Mouse (Mus musculus) kidney, postnatal 0 days (tissue): ENCODE measurements around the gene Gmcl1. TPM values are rescaled to one million over a fixed set of nuclear protein-coding genes. Genes with fewer than 3 reads are reported as not detected.

Source experiments
- ATAC-seq: fragments of 200-750 bp; cut with Nextera tagmentation; replicated peaks from 2 replicates; pipeline ENCODE4 v1.8.0; 2017; ENCODE audit warnings: low read depth, moderate number of reproducible peaks, moderate TSS enrichment, moderate library complexity; ENCODE audit not compliant: low FRiP score
- DNase-seq: peaks from one replicate; pipeline ENCODE4 v3.0.0-alpha.2; 2016; ENCODE audit warnings: low spot score
- H3K27ac ChIP-seq: fragments of 300-500 bp; sonication (generic); 2 replicates; pipeline ENCODE4 v1.5.1; 2014; ENCODE audit warnings: mild to moderate bottlenecking
- H3K27me3 ChIP-seq: fragments of 300-500 bp; sonication (generic); 2 replicates; pipeline ENCODE4 v1.6.1; 2014; ENCODE audit warnings: low read length, mixed read lengths; ENCODE audit not compliant: insufficient read depth
- H3K36me3 ChIP-seq: fragments of 300-500 bp; sonication (generic); 2 replicates; pipeline ENCODE4 v1.6.1; 2014; ENCODE audit warnings: low read length, mixed read lengths; ENCODE audit not compliant: insufficient read depth
- H3K4me1 ChIP-seq: fragments of 300-500 bp; sonication (generic); replicated peaks from 2 replicates; pipeline ENCODE4 v1.6.1; 2014; ENCODE audit warnings: antibody characterized with exemption, low read length, mixed read lengths; ENCODE audit not compliant: insufficient read depth
- H3K4me2 ChIP-seq: fragments of 300-500 bp; sonication (generic); 2 replicates; pipeline ENCODE4 v1.6.1; 2014; ENCODE audit warnings: mild to moderate bottlenecking, low read length, moderate library complexity, mixed read lengths
- H3K4me3 ChIP-seq: fragments of 300-500 bp; sonication (generic); replicated peaks from 2 replicates; pipeline ENCODE4 v1.5.1; 2014; ENCODE audit warnings: low read depth, low read length
- H3K9ac ChIP-seq: fragments of 300-500 bp; sonication (generic); 2 replicates; pipeline ENCODE4 v1.6.1; 2014; ENCODE audit warnings: low read depth, low read length
- H3K9me3 ChIP-seq: fragments of 300-500 bp; sonication (generic); replicated peaks from 2 replicates; pipeline ENCODE4 v1.6.1; 2016; ENCODE audit warnings: low read length, inconsistent platforms, mixed read lengths
- CTCF ChIP-seq: IDR thresholded peaks from 2 replicates; pipeline ENCODE4 v1.5.1; 2016; ENCODE audit warnings: antibody characterized with exemption, low read depth, mild to moderate bottlenecking, moderate library complexity
- WGBS: fragments of 180-500 bp; shearing (Covaris S2); extraction: QIAGEN DNeasy Blood & Tissue Kit; methylation state at CpG from one replicate; pipeline ENCODE4 v1.1.7; 2014; 5-methylcytosine and 5-hydroxymethylcytosine counted together
- polyA plus RNA-seq: library from polyadenylated mRNA; unstranded; fragments of >200 nt; fragmentation: Nextera tagmentation; extraction: Ambion mirVana; gene quantifications from 2 replicates; pipeline ENCODE4 v1.2.1, GENCODE M21; 2015

Gene Gmcl1
- polyA plus RNA-seq, 1 experiment from 2014 or later = 28.4 TPM

GRCm38 (mm10) chr6:86747171-86747570, 14.0 kb upstream of the Gmcl1 start:
- H3K4me3 ChIP-seq = no peak overlapping the region
- H3K36me3 ChIP-seq = no peaks in the 10 kb centered on the region
- H3K9ac ChIP-seq = no peak overlapping the region
- H3K4me2 ChIP-seq = no peak overlapping the region
- DNase-seq (peak; percentile 85), ATAC-seq (no peak)
- peak; percentile 94 for TF ChIP-seq CTCF
- H3K9me3 ChIP-seq = no peaks in the 10 kb centered on the region
- H3K4me1 ChIP-seq = no peaks in the 10 kb centered on the region
- no peak overlapping the region for H3K27ac ChIP-seq
- no peaks in the 10 kb centered on the region for H3K27me3 ChIP-seq

- DNase-seq (no peak), ATAC-seq (no peak)
- H3K4me2 ChIP-seq = no peak overlapping the region
- WGBS = 30% methylated on average over 3 of the region's 3 CpGs
- no peaks in the 10 kb centered on the region for H3K9me3 ChIP-seq
- no peak overlapping the region for H3K9ac ChIP-seq
- no peaks in the 10 kb centered on the region for H3K27me3 ChIP-seq
- 0 out of 2 replicates have a peak, but pooled peaks cover 4% of the 10 kb centered on the region for H3K36me3 ChIP-seq
- no peak for TF ChIP-seq CTCF
- no peaks in the 10 kb centered on the region for H3K4me1 ChIP-seq
- no peak overlapping the region for H3K4me3 ChIP-seq
- H3K27ac ChIP-seq = no peak overlapping the region
Observed at GRCm38 (mm10) chr6:86740652-86741051, 7.5 kb upstream of the Gmcl1 start.

GRCm38 (mm10) chr6:86736830-86737229, 3.6 kb upstream of the Gmcl1 start:
- no peak overlapping the region for H3K4me3 ChIP-seq
- no peak overlapping the region for H3K27ac ChIP-seq
- H3K4me1 ChIP-seq = peaks cover 6% of the 10 kb centered on the region; the same call in 1 of the 2 replicates
- no peaks in the 10 kb centered on the region for H3K9me3 ChIP-seq
- no peak for TF ChIP-seq CTCF
- WGBS = 81% methylated on average over 6 of the region's 6 CpGs
- H3K27me3 ChIP-seq = no peaks in the 10 kb centered on the region
- H3K9ac ChIP-seq = no peak overlapping the region
- DNase-seq = no peak
- H3K4me2 ChIP-seq = no peak overlapping the region
- no peak for ATAC-seq
- 0 out of 2 replicates have a peak, but pooled peaks cover 4% of the 10 kb centered on the region for H3K36me3 ChIP-seq

- Histone ChIP-seq H3K27ac (no peak overlapping the region), H3K4me3 (no peak overlapping the region), H3K4me1 (peaks cover 6% of the 10 kb centered on the region; the same call in 1 of the 2 replicates), H3K36me3 (no peaks in the 10 kb centered on the region), H3K4me2 (no peak overlapping the region), H3K9me3 (no peaks in the 10 kb centered on the region), H3K9ac (no peak overlapping the region), H3K27me3 (no peaks in the 10 kb centered on the region)
- DNase-seq (no peak), ATAC-seq (no peak)
- TF ChIP-seq CTCF = no peak
- 89% methylated on average over 4 of the region's 4 CpGs for WGBS
Observed at GRCm38 (mm10) chr6:86736313-86736712, 3.1 kb upstream of the Gmcl1 start.

- Histone ChIP-seq H3K4me1 (peaks cover 6% of the 10 kb centered on the region; the same call in 1 of the 2 replicates), H3K9ac (peak overlapping the region; percentile 70), H3K27ac (peak overlapping the region; percentile 32), H3K4me3 (peak overlapping the region; percentile 87), H3K36me3 (no peaks in the 10 kb centered on the region), H3K4me2 (peak overlapping the region; percentile 98), H3K27me3 (no peaks in the 10 kb centered on the region), H3K9me3 (no peaks in the 10 kb centered on the region)
- ATAC-seq (peak; percentile 55), DNase-seq (peak; percentile 36)
- no peak for TF ChIP-seq CTCF
- WGBS = under 1% methylated on average over 62 of the region's 62 CpGs
Observed at GRCm38 (mm10) chr6:86732276-86733173, 658 bp downstream of the Gmcl1 start.

GRCm38 (mm10) chr6:86728711-86729110, 4.5 kb downstream of the Gmcl1 start:
- Histone ChIP-seq H3K9me3 (no peaks in the 10 kb centered on the region), H3K9ac (no peak overlapping the region), H3K4me1 (0 out of 2 replicates have a peak, but pooled peaks cover under 1% of the 10 kb centered on the region), H3K27ac (no peak overlapping the region), H3K27me3 (no peaks in the 10 kb centered on the region), H3K36me3 (no peaks in the 10 kb centered on the region; the same call in 1 of the 2 replicates), H3K4me3 (no peak overlapping the region), H3K4me2 (no peak overlapping the region)
- no peak for DNase-seq
- 93% methylated on average over 5 of the region's 5 CpGs for WGBS
- no peak for TF ChIP-seq CTCF
- no peak for ATAC-seq
